Mouse (Mus musculus): ENCODE results near the gene Atf7ip.

Gene Atf7ip

GRCm38 (mm10) chr6:136646207-136646606 lies 140.2 kb downstream of the Atf7ip start:
- DNase-seq (ENCODE audit: low spot score in 2 of 2): no peak

DNA sequence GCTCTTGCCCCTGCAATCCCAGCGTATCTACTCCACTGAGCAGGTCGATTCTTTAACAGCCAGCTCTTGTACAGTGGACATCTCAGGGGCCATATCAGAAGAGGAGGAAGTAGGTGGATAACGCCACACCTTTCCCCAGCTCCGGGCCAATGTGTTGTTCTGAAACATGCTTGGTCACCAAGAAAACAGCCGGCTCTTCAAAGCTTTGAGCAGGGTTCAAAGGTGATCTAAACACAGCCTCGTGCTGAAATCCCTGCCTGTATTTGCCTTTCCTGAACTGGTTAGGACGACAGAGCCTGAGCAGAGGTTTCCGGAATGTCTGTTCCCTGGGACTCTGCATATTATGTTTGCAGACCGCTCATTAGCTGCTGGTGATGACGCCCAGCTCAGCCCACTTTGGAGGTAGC lies 141.5 kb downstream of the Atf7ip start:
- no peak for DNase-seq (ENCODE audit: low spot score in 2 of 2)

DNA sequence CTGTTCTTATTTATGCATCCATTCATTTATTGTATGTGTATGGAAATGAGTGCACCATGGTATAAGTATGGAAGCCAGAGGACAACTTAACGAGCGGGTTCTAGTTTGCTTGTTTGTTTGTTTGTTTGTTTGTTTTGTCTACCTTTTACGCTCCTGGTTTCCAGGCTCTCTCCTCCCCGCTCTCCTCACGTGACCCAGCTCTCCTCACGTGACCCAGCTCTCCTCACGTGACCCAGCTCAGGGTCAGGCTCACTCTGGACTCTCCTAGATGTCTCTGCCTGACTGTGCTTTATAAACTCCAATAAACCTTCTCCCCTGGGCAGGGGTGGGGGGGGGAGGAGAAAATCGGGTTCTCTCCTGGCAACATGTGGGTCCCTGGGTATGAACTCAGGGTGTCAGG lies 144.7 kb downstream of the Atf7ip start:
- no peak for DNase-seq (ENCODE audit: low spot score in 2 of 2)

DNA sequence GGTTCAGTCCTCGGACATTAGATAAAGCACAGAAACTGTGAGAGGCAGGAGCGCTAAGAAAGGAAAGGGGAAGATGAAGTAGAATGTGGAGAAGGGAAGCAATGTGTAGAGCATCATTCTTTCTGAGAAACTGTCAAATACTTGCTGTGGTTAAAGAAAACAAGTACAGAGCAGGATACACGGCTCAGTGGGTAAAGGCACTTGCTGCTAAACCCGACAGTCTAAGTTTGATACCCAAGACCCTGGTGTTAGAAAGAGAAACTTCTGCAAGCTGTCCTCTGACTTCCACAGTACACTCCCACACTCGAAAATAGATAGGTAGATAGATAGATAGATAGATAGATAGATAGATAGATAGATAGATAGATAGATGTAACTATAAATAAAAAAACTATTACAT lies 147.4 kb downstream of the Atf7ip start:
- no peak for DNase-seq (ENCODE audit: low spot score in 2 of 2)

DNA sequence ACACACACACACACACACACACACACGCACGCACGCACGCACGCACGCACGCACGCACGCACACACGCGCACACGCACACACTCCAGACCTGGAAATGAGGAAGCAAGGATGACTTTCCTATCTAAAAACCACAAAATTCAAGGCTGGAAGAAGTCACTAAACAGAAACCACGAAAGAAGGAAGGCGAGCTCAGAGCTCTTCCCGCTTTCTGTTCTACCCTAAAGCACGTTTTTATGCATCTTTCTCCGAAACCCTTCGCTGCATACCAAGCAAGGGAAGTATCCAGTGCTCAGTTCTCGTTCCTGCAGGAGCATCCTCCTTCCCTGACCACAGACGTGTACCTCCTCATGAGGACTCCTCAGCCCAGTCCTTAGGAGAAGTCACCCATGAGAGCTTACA lies 148.5 kb downstream of the Atf7ip start:
- DNase-seq (ENCODE audit: low spot score in 2 of 2): no peak

DNA sequence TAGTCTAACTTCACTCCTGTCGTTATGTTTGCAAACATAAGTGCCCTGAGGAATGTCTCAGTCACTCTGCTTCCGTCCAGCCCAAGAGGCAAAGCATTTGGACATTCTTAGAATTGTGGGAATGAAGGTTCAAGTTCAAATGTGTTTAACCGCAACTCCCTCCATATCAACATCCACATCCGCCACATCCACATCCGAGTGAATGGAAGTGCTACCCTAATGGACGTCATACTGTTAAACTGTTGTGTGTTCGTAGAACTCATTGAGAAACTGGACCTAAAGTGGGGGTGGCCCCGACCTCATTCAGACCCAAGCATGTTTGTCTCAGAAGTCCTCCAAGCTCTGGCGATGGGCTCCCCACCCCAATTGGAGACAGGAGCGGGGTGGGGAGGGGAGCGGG lies 149.8 kb downstream of the Atf7ip start:
- DNase-seq (ENCODE audit: low spot score in 2 of 2): no peak

DNA sequence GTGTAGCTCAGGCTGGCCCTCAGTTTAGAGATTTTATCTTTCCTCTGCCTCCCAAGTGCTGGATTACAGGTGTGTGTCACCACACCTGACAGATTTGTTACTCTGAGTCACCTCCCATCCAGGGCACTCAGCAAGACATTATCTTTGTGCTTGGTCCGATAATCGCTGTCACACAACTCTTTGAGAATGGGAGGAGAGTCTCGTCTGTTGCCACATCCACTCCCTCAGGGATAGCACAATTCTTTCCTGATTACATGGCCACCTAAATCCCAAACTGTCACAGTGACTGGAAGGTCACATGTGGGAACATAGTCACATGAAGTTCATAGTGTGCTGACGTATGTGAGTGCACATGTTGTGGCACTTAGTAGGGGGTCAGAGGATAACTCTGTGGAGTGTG lies 152.3 kb downstream of the Atf7ip start:
- no peak for DNase-seq (ENCODE audit: low spot score in 2 of 2)

GRCm38 (mm10) chr6:136659226-136659625 lies 153.3 kb downstream of the Atf7ip start:
- no peak for DNase-seq (ENCODE audit: low spot score in 2 of 2)

Measured in urinary bladder, adult 18-20 months (tissue).